Mouse (Mus musculus) olfactory bulb, adult 2 months (tissue): ENCODE data around the gene Olfm2. TPM values are rescaled to one million over a fixed set of nuclear protein-coding genes. Genes with fewer than 3 reads are reported as not detected.
A peak's percentile ranks its signal among the peaks of the same experiment; 100 is the strongest.
"Not testable (repeated sequence)": the region's sequence is repeated elsewhere in the genome, so short reads cannot be mapped to it uniquely, and the experiment has no call there.

Source experiments
- H3K27ac ChIP-seq: fragments of 200-500 bp; 2 replicates; pipeline ENCODE4 v1.5.1; 2012; ENCODE audit warnings: low read depth, low read length; ENCODE audit not compliant: insufficient read depth
- H3K4me1 ChIP-seq: fragments of 200-500 bp; 2 replicates; pipeline ENCODE4 v1.6.1; 2012; ENCODE audit warnings: low read length; ENCODE audit not compliant: control insufficient read depth, insufficient read depth
- H3K4me3 ChIP-seq: fragments of 200-500 bp; 2 replicates; pipeline ENCODE4 v1.5.1; 2012; ENCODE audit warnings: mild to moderate bottlenecking, low read depth, low read length, moderate library complexity; ENCODE audit not compliant: insufficient read depth
- CTCF ChIP-seq: fragments of 200-500 bp; IDR thresholded peaks from 2 replicates; pipeline ENCODE4 v1.5.1; 2012; ENCODE audit warnings: low read depth, mild to moderate bottlenecking, low read length, moderate library complexity; ENCODE audit not compliant: insufficient read depth
- POLR2A ChIP-seq: fragments of 200-500 bp; IDR thresholded peaks from 2 replicates; pipeline ENCODE4 v1.6.1; 2012; ENCODE audit warnings: mild to moderate bottlenecking, low read depth, low read length, moderate library complexity; ENCODE audit not compliant: insufficient read depth
- WGBS: fragments of 180-500 bp; shearing (Covaris S2); methylation state at CpG from one replicate; pipeline ENCODE4 v1.1.7; 2018; 5-methylcytosine and 5-hydroxymethylcytosine counted together
- polyA plus RNA-seq: library from polyadenylated mRNA; stranded (reverse); fragments of >200 nt; gene quantifications from 2 replicates; pipeline ENCODE4 v1.2.4, GENCODE M21; 2012; ENCODE audit warnings: low replicate concordance; ENCODE audit not compliant: missing spikeins, insufficient read depth, insufficient read length

The Olfm2 gene
- polyA plus RNA-seq, 1 experiment: not detected

- WGBS: 62% methylated on average over 5 of the region's 5 CpGs
Measured at GRCm38 (mm10) chr9:20712934-20713477, 33.1 kb downstream of the Olfm2 start.

GRCm38 (mm10) chr9:20710471-20710870 is 35.7 kb downstream of the Olfm2 start:
- WGBS: 73% methylated on average over 3 of the region's 3 CpGs
- H3K27ac ChIP-seq: no peak overlapping the region
- peaks cover 5% of the 10 kb centered on the region for H3K4me1 ChIP-seq
- TF ChIP-seq CTCF: no peak
- no peak overlapping the region for H3K4me3 ChIP-seq

More at GRCm38 (mm10) chr9:20712934-20713477, 33.1 kb downstream of the Olfm2 start:
- no peak for TF ChIP-seq CTCF
- no peak for TF ChIP-seq POLR2A
- no peak overlapping the region for H3K4me3 ChIP-seq
- peaks cover 5% of the 10 kb centered on the region for H3K4me1 ChIP-seq
- no peak overlapping the region for H3K27ac ChIP-seq

DNA sequence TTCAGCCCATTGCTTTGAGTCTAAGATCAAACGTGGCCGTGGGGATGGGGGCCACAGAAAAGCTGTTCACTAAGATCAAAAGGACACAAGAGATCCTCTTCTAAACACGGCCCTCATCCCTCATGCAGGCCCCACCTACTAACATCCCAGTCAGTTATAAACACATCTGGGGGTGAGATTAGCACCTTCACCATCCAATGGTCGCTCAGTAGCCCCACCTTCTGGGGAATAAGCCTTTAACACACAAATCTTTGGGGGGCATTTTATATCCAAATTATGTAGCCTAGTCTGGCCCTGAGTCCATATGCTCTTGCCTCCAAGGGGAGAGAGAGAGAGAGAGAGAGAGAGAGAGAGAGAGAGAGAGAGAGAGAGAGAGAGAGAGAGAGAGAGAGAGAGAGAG is 40.2 kb downstream of the Olfm2 start:
- H3K4me1 ChIP-seq: peaks cover 5% of the 10 kb centered on the region; the same call in 1 of the 2 replicates
- TF ChIP-seq CTCF: no peak
- TF ChIP-seq POLR2A: no peak
- no peak overlapping the region for H3K4me3 ChIP-seq
- WGBS: 58% methylated on average over 4 of the region's 4 CpGs
- H3K27ac ChIP-seq: no peak overlapping the region

DNA sequence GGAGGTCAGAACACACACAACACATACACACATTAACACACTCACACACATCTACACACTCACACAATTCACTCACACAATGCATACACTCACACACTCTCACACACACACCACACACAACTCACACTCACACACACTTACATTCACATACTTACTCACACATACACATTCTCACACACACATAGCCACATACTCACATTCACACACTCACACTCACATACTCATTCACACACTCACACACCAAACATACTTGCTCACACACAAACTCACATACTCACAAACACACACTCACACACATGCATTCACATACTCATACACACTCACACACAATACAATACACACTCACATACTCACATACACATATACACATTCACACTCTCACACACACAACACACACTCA is 40.7 kb downstream of the Olfm2 start:
- no peak for TF ChIP-seq POLR2A
- no peak for TF ChIP-seq CTCF
- Histone ChIP-seq H3K4me3 (no peak overlapping the region), H3K27ac (no peak overlapping the region), H3K4me1 (peaks cover 5% of the 10 kb centered on the region; the same call in 1 of the 2 replicates)

DNA sequence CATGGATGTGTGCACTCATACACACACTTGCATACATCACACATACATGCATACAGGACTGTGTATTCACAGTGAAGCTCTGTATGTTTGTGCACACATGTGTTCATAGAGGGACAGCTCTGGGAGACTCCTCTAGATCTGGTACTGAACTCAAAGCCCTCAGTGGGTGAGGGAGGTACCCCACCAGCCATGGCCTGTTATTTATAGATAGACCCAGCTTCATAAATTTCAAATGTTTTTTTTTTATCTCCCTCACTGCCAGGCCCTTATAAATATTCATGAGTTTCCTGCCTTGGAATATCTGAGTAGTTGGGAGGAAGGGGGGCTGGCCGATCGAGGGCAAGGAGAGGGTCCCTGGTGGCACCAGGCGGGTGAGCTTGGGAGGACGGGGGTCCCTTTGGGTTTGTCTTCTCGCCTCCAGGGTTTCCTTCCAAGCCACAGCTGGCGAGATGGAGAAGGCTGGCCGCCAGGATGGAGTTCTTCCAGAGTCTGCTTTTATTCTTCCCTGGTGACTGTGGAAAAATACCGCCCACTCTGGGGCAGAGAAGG is 42.2 kb downstream of the Olfm2 start:
- Histone ChIP-seq H3K4me3 (no peak overlapping the region), H3K27ac (no peak overlapping the region), H3K4me1 (peaks cover 5% of the 10 kb centered on the region; the same call in 1 of the 2 replicates)
- 19% methylated on average over 8 of the region's 8 CpGs for WGBS
- TF ChIP-seq CTCF (no peak), POLR2A (no peak)

DNA sequence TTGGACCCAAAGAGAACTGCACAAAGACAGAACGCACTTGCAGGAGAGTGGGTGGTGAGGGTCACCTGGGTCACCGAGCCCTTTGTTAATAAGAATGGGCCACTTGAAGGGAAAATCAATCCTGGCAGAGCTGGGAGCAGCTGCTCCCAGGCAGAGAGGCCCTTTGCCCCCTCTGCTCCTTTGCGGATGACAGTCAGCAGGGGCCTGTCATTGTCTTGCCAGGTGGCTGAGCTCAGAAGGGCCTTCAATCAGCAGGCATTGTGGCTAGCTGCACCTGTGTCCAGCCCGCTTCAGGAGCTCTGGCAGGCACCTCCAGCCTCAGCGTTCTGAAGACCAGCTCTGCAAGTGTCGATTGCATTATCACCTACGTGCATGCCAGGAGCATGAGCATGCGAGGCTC is 48.7 kb downstream of the Olfm2 start:
- 54% methylated on average over 8 of the region's 8 CpGs for WGBS
- Histone ChIP-seq H3K4me3 (no peak overlapping the region), H3K27ac (no peak overlapping the region), H3K4me1 (peaks cover 8% of the 10 kb centered on the region)
- TF ChIP-seq CTCF (no peak), POLR2A (no peak)

GRCm38 (mm10) chr9:20696107-20696712 is 49.9 kb downstream of the Olfm2 start:
- TF ChIP-seq CTCF: no peak
- TF ChIP-seq POLR2A: no peak
- H3K4me1 ChIP-seq: peaks cover 8% of the 10 kb centered on the region
- no peak overlapping the region for H3K27ac ChIP-seq
- no peak overlapping the region for H3K4me3 ChIP-seq
- 60% methylated on average over 5 of the region's 5 CpGs for WGBS

GRCm38 (mm10) chr9:20694721-20695235 is 51.4 kb downstream of the Olfm2 start:
- Histone ChIP-seq H3K27ac (no peak overlapping the region), H3K4me3 (peak overlapping the region; percentile 12), H3K4me1 (peaks cover 10% of the 10 kb centered on the region)
- no peak for TF ChIP-seq POLR2A
- no peak for TF ChIP-seq CTCF
- WGBS: 11% methylated on average over 25 of the region's 25 CpGs

GRCm38 (mm10) chr9:20692863-20693262 is 53.3 kb downstream of the Olfm2 start:
- Histone ChIP-seq H3K4me3 (no peak overlapping the region), H3K27ac (no peak overlapping the region), H3K4me1 (peaks cover 10% of the 10 kb centered on the region)
- 88% methylated on average over 3 of the region's 3 CpGs for WGBS
- TF ChIP-seq POLR2A (no peak), CTCF (no peak)

DNA sequence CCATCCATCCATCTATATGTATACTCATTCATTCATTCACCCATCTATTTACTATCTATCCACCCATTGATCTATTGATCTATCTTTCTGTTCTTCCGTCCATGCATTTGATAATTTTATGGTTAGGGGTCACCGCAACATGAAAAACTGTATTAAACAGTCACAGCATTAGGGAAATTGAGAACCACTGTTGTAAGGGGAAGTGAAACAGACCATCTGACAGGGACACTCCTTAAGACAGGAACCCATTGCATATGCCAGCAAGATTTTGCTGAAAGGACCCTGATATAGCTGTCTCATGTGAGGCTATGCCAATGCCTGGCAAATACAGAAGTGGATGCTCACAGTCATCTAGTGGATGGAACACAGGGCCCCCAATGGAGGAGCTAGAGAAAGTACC is 55.7 kb downstream of the Olfm2 start:
- H3K4me3 ChIP-seq, H3K27ac ChIP-seq: not testable (repeated sequence)
- WGBS: 97% methylated on average over 2 of the region's 2 CpGs
- H3K4me1 ChIP-seq: peaks cover 12% of the 10 kb centered on the region
